Mouse (Mus musculus): ENCODE results near the gene Pkig. TPM values are rescaled to one million over a fixed set of nuclear protein-coding genes. Genes with fewer than 3 reads are reported as not detected.
"Not testable (repeated sequence)": the region's sequence is repeated elsewhere in the genome, so short reads cannot be mapped to it uniquely, and the experiment has no call there.

Gene Pkig
- polyA plus RNA-seq, 1 experiment from 2014 or later = 174 TPM

DNA sequence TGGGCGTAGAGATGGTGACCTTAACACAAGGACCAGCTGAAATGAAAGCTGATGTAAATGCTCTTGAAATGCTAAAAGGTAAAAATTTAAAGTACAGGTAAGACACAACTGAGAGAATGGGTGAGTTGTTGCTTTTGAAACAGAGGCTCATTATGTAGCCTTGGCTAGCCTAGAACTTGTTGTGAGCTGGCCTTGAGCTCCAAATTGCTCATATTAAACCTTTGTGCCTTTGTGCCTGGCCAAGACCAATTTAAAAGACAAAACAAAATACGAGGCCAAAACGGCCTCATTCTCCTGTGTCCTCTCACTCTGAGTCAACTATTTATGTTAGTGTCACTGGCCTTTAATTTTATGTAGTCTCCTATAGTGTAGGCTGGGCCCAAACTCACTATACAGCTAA, 28.7 kb downstream of the Pkig start:
- no peak for ATAC-seq (replicated peaks; ENCODE audit: low FRiP score)
- WGBS = 54% methylated on average over 3 of the region's 3 CpGs

DNA sequence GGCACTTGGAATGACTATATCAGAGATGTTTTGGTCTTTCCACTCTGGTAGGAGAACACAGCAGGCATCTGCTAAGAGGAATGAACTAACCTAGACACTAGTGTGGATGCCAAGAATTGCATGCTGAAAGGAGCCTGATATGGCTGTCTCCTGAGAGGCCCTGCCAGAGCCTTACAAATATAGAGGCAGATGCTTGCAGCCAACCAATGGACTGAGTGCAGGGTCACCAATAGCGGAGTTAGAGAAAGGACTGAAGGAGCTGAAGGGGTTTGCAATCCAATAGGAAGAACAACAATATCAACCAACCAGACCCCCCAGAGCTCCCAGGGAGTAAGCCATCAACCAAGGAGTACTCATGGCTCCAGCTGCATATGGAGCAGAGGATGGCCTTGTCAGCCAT, 30.2 kb downstream of the Pkig start:
- H3K36me3 ChIP-seq; H3K4me2 ChIP-seq; H3K9me3 ChIP-seq (replicated peaks); H3K9ac ChIP-seq; H3K4me3 ChIP-seq (replicated peaks); H3K27me3 ChIP-seq; H3K27ac ChIP-seq; ATAC-seq (replicated peaks; ENCODE audit: low FRiP score): not testable (repeated sequence)
- WGBS = 92% methylated on average over 1 of the region's 1 CpGs
- H3K4me1 ChIP-seq = peaks cover 60% of the 10 kb centered on the region

More for the DNA sequence above, 28.7 kb downstream of the Pkig start:
- H3K27ac ChIP-seq = 0 out of 2 replicates have a peak overlapping the region, but pooled peaks have one; percentile 76
- H3K4me1 ChIP-seq = peaks cover 47% of the 10 kb centered on the region
- no peaks in the 10 kb centered on the region for H3K9me3 ChIP-seq (replicated peaks)
- no peaks in the 10 kb centered on the region for H3K27me3 ChIP-seq
- no peak overlapping the region for H3K4me2 ChIP-seq
- H3K4me3 ChIP-seq (replicated peaks) = no peak overlapping the region
- H3K9ac ChIP-seq = no peak overlapping the region
- no peaks in the 10 kb centered on the region for H3K36me3 ChIP-seq

DNA sequence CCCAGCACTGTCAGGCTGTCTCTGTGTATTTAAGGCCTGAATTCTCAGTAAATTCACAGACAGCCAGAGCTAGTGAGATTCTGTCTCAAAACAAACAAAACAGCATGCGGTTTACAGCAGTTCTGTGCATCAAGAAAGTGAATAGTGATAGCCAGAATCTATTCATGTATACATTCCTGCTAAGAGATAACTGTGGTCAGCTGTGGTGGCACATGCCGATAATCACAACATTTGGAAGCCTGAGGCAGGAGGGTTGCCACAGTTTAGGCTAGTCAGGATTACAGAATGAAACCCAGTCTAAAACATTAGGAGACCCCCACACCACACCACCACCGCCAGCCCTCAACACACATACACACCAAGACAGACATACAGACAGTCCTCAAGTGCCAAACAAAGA, 31.6 kb downstream of the Pkig start:
- 77% methylated on average over 3 of the region's 3 CpGs for WGBS
- no peaks in the 10 kb centered on the region for H3K36me3 ChIP-seq
- peak overlapping the region; percentile 13; the same call in 1 of the 2 replicates for H3K27ac ChIP-seq
- no peaks in the 10 kb centered on the region for H3K9me3 ChIP-seq (replicated peaks)
- ATAC-seq (replicated peaks; ENCODE audit: low FRiP score) = no peak
- H3K9ac ChIP-seq = no peak overlapping the region
- H3K4me1 ChIP-seq = peaks cover 72% of the 10 kb centered on the region
- no peaks in the 10 kb centered on the region for H3K27me3 ChIP-seq
- H3K4me3 ChIP-seq (replicated peaks) = no peak overlapping the region
- no peak overlapping the region for H3K4me2 ChIP-seq

DNA sequence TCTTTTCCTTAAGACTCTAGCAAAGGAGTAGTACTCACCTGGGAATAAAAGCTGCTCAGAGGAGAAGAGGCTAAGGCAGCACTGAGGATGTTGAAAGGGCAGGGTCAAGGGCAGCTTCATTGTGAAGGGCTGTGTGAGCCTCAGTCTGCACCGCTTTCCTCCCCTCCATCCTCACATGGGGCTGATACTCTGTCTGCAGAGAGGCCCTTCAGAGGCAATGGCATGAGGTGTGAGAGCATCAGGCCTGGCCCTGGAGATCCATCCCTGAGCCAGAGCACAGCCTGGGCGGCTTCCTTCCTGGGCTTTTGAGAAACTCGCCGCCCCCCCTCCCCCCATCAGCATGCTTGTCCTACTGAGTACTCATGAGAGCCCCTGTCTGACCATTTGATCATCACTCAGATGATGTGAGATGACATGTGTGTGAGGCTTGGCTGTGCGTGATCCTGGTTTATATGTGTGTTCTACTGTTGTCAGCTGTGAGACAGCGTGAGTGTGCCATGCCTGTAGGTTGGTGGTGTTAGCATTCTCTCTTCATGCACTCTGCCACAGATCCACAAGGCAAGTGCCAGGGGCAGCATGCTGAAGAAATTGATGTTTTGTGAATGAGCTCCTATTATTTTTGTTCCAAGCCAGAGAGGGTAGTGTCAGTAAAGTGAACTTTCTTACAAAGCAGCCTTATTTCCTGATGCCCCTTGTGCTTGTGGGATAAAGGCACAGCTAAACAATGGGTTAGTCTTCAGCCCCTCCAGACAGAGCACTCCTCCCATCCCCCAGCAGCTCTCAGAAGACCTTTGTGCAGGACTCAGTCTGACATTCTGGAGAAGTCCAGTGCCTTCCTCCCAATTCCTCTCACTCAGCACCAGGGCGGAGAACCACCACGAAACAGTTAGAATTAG, 32.5 kb downstream of the Pkig start:
- Histone ChIP-seq H3K36me3 (no peaks in the 10 kb centered on the region), H3K4me1 (peaks cover 63% of the 10 kb centered on the region), H3K4me3 (replicated peaks) (no peak overlapping the region), H3K27ac (peak overlapping the region; percentile 22; the same call in 1 of the 2 replicates), H3K27me3 (no peaks in the 10 kb centered on the region), H3K9me3 (replicated peaks) (no peaks in the 10 kb centered on the region), H3K4me2 (no peak overlapping the region), H3K9ac (no peak overlapping the region)
- 75% methylated on average over 8 of the region's 8 CpGs for WGBS
- ATAC-seq (replicated peaks; ENCODE audit: low FRiP score) = no peak

DNA sequence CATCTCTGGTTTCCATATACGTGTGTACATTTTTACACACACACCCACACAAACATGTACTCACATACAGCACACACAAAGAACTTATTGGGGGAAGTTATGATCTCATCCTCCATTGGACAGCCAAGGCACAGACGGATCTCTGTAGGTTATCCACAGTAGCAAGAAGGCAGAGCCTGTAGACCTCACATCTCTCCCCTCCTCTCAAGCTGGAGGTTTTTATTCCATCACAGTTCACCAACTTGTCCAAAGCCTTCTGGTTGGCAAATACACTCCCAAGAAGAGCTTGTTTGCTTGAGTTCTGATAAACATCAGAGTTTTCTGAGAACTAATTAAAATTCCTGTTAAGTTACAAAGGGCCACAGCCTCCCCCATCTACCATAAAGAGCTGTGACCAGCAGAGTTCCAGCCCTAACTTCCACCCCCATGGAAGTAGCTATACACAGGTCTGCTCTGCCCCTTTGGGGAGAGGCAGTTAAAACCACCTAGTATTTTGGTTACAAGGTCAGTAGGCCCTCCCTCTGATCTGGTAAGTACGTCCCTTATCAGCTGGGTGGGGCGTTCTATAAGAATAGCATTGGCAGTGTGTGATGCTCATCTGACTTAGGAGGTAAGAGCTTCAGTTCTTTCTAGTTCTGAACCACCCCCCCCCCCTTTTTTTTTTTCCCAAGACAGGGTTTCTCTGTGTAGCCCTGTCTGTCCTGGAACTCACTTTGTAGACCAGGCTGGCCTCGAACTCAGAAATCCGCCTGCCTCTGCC, 33.8 kb downstream of the Pkig start:
- Histone ChIP-seq H3K4me2 (no peak overlapping the region), H3K9ac (no peak overlapping the region), H3K4me3 (replicated peaks) (no peak overlapping the region), H3K27me3 (no peaks in the 10 kb centered on the region), H3K4me1 (peaks cover 61% of the 10 kb centered on the region), H3K36me3 (no peaks in the 10 kb centered on the region), H3K27ac (peak overlapping the region; percentile 41), H3K9me3 (replicated peaks) (no peaks in the 10 kb centered on the region)
- WGBS = 80% methylated on average over 6 of the region's 6 CpGs
- no peak for ATAC-seq (replicated peaks; ENCODE audit: low FRiP score)

DNA sequence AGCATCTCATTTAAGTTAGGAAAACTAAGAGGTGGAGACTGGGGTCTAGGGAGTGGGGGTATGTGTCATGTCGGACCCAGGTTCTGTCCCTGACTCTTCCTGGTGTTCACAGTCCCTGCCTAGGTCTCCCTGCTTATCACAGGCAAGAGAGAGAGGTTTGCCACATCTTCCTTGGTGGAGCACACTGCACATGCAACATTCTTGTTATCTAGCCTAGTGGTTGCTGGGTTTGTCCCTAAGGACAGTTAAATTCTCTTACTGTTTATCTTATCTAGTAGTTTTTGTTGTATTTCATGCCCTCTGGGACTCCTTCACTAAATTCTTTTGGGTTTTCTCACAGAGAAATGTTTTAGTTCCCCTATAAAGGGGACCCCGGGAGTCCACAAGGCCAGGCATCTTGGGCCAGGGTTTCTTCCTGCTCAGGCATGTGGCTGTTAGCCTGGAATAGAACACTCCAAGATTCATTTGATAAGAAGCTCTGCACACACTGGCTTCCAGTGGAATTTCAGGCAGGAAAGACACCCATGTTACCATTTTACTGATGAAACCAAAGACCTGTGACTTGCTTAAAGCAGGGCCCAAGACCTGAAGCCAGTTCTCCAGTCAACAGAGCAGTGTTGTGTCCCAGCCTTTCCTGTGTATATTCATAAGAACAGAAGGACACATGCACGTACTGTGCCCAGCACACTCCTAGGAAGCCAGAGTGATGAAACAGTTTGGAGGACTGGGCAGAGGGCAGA, 34.9 kb downstream of the Pkig start:
- Histone ChIP-seq H3K4me2 (peak overlapping the region; percentile 37; the same call in 1 of the 2 replicates), H3K27ac (peak overlapping the region; percentile 89), H3K9ac (no peak overlapping the region), H3K4me1 (peaks cover 71% of the 10 kb centered on the region), H3K9me3 (replicated peaks) (no peaks in the 10 kb centered on the region), H3K4me3 (replicated peaks) (no peak overlapping the region), H3K27me3 (no peaks in the 10 kb centered on the region), H3K36me3 (no peaks in the 10 kb centered on the region)
- 52% methylated on average over 3 of the region's 3 CpGs for WGBS
- no peak; the same call in 1 of the 2 replicates for ATAC-seq (replicated peaks; ENCODE audit: low FRiP score)

DNA sequence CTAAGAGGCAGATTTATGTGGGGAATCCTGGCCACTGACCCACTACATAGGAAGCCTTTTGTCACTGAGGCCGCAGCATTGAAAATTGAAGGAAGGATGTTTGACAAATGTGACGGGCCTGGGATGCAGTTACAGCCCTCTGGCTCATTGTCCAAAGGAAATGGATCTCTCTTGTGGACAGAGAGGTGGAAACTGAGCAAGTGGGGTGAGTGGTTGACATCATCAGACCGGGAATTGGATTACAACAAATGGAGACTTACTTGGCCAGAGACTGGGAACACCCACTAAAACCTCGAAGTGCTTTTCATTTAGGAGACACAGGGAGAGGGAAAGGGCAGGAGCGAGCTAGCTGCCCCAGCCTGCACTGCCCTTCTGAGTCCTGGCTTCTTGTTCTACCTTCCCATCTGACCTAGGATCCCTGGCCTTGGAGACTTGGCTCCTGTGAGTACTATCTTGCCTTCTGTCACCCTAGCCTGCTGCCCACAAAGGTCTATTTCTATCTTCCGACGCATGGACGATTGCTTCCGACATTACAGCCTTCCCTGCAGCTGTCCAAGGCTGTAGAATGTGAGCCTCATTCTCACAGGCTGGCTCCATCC, 35.6 kb downstream of the Pkig start:
- Histone ChIP-seq H3K27me3 (no peaks in the 10 kb centered on the region), H3K4me2 (peak overlapping the region; percentile 37), H3K27ac (peak overlapping the region; percentile 89), H3K9me3 (replicated peaks) (no peaks in the 10 kb centered on the region), H3K9ac (no peak overlapping the region), H3K4me3 (replicated peaks) (peak overlapping the region; percentile 25), H3K4me1 (peaks cover 79% of the 10 kb centered on the region), H3K36me3 (no peaks in the 10 kb centered on the region)
- ATAC-seq (replicated peaks; ENCODE audit: low FRiP score) = peak; percentile 59
- 20% methylated on average over 9 of the region's 9 CpGs for WGBS

DNA sequence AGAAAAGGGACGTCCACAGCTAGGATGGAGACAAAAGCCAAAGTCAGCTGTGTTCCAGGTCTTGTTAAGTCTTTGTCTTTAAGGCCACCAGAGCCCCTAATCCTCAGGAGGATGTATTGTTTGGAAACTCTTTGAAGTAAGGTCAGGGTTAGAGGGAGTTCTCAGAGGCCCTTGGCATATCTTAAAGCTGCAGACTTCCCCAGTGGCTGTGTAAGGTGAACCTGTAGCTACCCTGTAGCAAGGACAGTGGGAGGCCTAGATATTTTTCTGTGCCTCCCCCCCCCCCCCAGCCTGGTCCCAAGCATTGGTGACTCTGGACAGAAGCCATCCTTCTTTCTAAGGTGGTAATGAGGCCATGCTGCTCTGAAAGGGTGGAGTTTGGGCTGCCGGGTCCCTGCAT, 38.6 kb downstream of the Pkig start:
- Histone ChIP-seq H3K27ac (peak overlapping the region; percentile 45; the same call in 1 of the 2 replicates), H3K4me3 (replicated peaks) (no peak overlapping the region), H3K4me2 (no peak overlapping the region), H3K36me3 (no peaks in the 10 kb centered on the region), H3K27me3 (no peaks in the 10 kb centered on the region), H3K9ac (no peak overlapping the region), H3K9me3 (replicated peaks) (no peaks in the 10 kb centered on the region), H3K4me1 (peaks cover 60% of the 10 kb centered on the region)
- 35% methylated on average over 2 of the region's 2 CpGs for WGBS
- ATAC-seq (replicated peaks; ENCODE audit: low FRiP score) = no peak

DNA sequence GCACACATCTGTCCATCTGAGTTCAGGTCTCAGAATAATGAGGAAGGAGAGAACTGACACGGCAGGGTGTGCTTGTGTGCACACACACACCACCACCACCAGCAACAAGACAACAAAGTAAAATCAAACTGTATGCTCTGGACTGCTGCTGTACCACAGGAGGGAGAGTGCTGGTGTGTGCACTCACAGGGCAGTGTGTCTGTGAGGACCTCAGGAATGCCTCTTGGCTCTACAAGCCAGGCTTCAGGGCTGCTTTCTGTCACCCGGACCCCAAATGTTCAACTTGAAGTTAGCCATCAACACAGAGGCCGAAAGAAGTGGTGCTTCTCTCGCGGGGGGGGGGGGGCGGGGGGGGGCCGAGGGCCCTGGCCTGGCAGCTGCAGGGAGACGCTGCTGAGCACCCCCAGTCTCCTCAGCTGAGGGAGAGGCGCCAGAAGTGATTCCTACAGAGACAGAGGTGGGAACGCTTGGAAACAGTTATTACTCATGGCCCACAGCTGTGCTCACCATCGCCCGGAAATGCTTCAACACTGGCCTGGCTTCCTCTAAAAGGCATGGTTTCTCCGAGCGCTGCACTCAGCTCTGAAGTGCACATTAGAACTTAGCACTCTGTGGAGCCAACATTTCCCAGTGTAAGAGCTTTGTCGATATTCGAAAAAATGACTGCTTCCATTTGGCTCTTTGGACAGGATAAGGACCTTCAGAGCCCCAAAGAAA, 39.7 kb downstream of the Pkig start:
- no peak overlapping the region for H3K4me2 ChIP-seq
- no peaks in the 10 kb centered on the region for H3K36me3 ChIP-seq
- peak overlapping the region; percentile 72 for H3K27ac ChIP-seq
- WGBS = 32% methylated on average over 16 of the region's 16 CpGs
- no peaks in the 10 kb centered on the region for H3K27me3 ChIP-seq
- H3K4me3 ChIP-seq (replicated peaks) = no peak overlapping the region
- ATAC-seq (replicated peaks; ENCODE audit: low FRiP score) = no peak; the same call in 1 of the 2 replicates
- H3K9ac ChIP-seq = no peak overlapping the region
- H3K4me1 ChIP-seq = peaks cover 55% of the 10 kb centered on the region
- H3K9me3 ChIP-seq (replicated peaks) = no peaks in the 10 kb centered on the region

DNA sequence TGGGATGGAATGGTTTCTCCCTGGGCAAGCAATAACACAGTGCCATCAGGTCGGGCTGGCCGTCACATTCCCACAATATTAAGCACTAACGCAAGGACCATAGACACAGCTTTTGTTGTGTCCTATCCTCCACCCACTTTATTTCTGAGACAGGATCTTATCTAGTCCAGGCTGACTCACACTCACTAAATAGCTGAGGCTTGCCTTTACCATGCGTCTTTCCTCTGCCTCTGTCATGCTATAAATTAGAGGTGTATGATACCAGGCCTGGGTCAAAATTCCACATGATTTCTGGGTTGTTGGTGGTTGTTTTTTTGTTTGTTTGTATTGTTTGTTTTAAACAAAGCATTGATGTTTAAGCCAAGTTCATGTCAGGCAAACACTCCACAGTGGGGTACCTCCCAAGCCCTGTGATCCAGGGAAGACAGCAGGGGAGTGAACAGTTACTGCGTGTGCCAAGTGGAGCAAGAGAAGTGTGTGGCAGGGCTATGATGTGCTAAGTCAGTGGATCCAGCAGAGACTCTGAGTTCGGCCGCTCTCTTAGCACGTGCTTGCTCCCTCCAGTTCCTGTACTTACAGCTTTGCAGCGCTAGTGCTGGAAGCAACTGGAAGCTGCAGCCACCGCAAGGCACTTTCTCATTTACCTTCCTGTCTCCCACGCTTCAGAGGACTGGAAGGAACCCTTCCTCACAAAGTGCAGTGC, 41.0 kb downstream of the Pkig start:
- Histone ChIP-seq H3K27ac (no peak overlapping the region), H3K4me3 (replicated peaks) (no peak overlapping the region), H3K9me3 (replicated peaks) (no peaks in the 10 kb centered on the region), H3K4me1 (peaks cover 45% of the 10 kb centered on the region), H3K36me3 (peaks cover 2% of the 10 kb centered on the region; the same call in 1 of the 2 replicates), H3K9ac (no peak overlapping the region), H3K27me3 (no peaks in the 10 kb centered on the region), H3K4me2 (no peak overlapping the region)
- WGBS = 73% methylated on average over 11 of the region's 11 CpGs
- no peak for ATAC-seq (replicated peaks; ENCODE audit: low FRiP score)

Measured in kidney, embryonic 15.5 days (tissue).